Mouse (Mus musculus): Measurements from ENCODE around the gene Znrf1. TPM values are rescaled to one million over a fixed set of nuclear protein-coding genes. Genes with fewer than 3 reads are reported as not detected.
"Not testable (repeated sequence)": the region's sequence is repeated elsewhere in the genome, so short reads cannot be mapped to it uniquely, and the experiment has no call there.

Znrf1 gene
- polyA plus RNA-seq, 1 experiment from 2014 or later, result 64.1 TPM

- Histone ChIP-seq H3K9ac (ENCODE audit: low read length) (peak overlapping the region; percentile 81), H3K27me3 (ENCODE audit: control insufficient read depth, insufficient read depth, low read length) (no peaks in the 10 kb centered on the region), H3K9me3 (ENCODE audit: control insufficient read depth, low read length) (no peaks in the 10 kb centered on the region), H3K4me3 (ENCODE audit: low read depth, low read length) (no peak overlapping the region), H3K27ac (ENCODE audit: low read depth, low read length) (no peak overlapping the region), H3K4me1 (replicated peaks; ENCODE audit: control insufficient read depth, insufficient read depth, low read length) (no peaks in the 10 kb centered on the region), H3K4me2 (ENCODE audit: low read depth, low read length, severe bottlenecking) (peak overlapping the region; percentile 47; the same call in 1 of the 2 replicates), H3K36me3 (ENCODE audit: control insufficient read depth, insufficient read depth, low read length) (no peaks in the 10 kb centered on the region)
- WGBS, result 62% methylated on average over 5 of the region's 5 CpGs
- ATAC-seq (replicated peaks; ENCODE audit: low FRiP score), result no peak
- DNase-seq (ENCODE audit: low spot score), result no peak
Observed at GRCm38 (mm10) chr8:111642496-111642895, 106.6 kb downstream of the Znrf1 start.

DNA sequence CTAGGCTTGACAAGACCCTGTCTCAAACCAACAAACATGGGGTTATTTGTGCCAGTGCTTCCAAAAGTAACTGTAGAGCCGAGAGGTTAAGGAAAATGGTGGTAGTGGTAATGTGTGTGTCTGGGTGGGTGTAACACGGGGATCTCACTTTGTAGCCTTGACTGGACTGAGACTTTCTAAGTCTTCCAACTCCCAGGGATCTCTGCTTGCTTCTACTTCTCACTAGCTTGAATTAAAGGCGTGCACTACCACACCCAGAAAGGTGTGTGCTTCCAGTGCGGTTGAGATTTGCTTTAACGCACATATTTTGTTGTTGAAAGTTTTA is 107.0 kb downstream of the Znrf1 start:
- no peaks in the 10 kb centered on the region for H3K27me3 ChIP-seq (ENCODE audit: control insufficient read depth, insufficient read depth, low read length)
- H3K36me3 ChIP-seq (ENCODE audit: control insufficient read depth, insufficient read depth, low read length), result no peaks in the 10 kb centered on the region
- peak overlapping the region; percentile 65 for H3K4me3 ChIP-seq (ENCODE audit: low read depth, low read length)
- no peak for DNase-seq (ENCODE audit: low spot score)
- H3K4me2 ChIP-seq (ENCODE audit: low read depth, low read length, severe bottlenecking), result peak overlapping the region; percentile 47
- no peaks in the 10 kb centered on the region for H3K9me3 ChIP-seq (ENCODE audit: control insufficient read depth, low read length)
- H3K9ac ChIP-seq (ENCODE audit: low read length), result peak overlapping the region; percentile 81
- WGBS, result 19% methylated on average over 5 of the region's 5 CpGs
- H3K4me1 ChIP-seq (replicated peaks; ENCODE audit: control insufficient read depth, insufficient read depth, low read length), result no peaks in the 10 kb centered on the region
- no peak overlapping the region for H3K27ac ChIP-seq (ENCODE audit: low read depth, low read length)
- peak; percentile 49 for ATAC-seq (replicated peaks; ENCODE audit: low FRiP score)

- DNase-seq (ENCODE audit: low spot score) (peak; percentile 94), ATAC-seq (replicated peaks; ENCODE audit: low FRiP score) (peak; percentile 97)
- Histone ChIP-seq H3K36me3 (ENCODE audit: control insufficient read depth, insufficient read depth, low read length) (no peaks in the 10 kb centered on the region), H3K27me3 (ENCODE audit: control insufficient read depth, insufficient read depth, low read length) (no peaks in the 10 kb centered on the region), H3K4me3 (ENCODE audit: low read depth, low read length) (peak within 1 kb of the TSS; percentile 65), H3K4me2 (ENCODE audit: low read depth, low read length, severe bottlenecking) (peak within 1 kb of the TSS; percentile 47), H3K27ac (ENCODE audit: low read depth, low read length) (peak within 1 kb of the TSS; percentile 73), H3K9me3 (ENCODE audit: control insufficient read depth, low read length) (no peaks in the 10 kb centered on the region), H3K4me1 (replicated peaks; ENCODE audit: control insufficient read depth, insufficient read depth, low read length) (0 out of 2 replicates have a peak, but pooled peaks cover 1% of the 10 kb centered on the region), H3K9ac (ENCODE audit: low read length) (peak within 1 kb of the TSS; percentile 81)
- WGBS, result under 1% methylated on average over 75 of the region's 75 CpGs
Observed at GRCm38 (mm10) chr8:111643264-111644141, 107.6 kb downstream of the Znrf1 start, which contains the start of gene Zfp1. Gene Zfp1, plus strand, starts transcription at chr8:111643401.

GRCm38 (mm10) chr8:111644286-111645051 is 108.6 kb downstream of the Znrf1 start:
- peak overlapping the region; percentile 47 for H3K4me2 ChIP-seq (ENCODE audit: low read depth, low read length, severe bottlenecking)
- DNase-seq (ENCODE audit: low spot score); ATAC-seq (replicated peaks; ENCODE audit: low FRiP score); H3K9me3 ChIP-seq (ENCODE audit: control insufficient read depth, low read length); H3K36me3 ChIP-seq (ENCODE audit: control insufficient read depth, insufficient read depth, low read length); H3K27ac ChIP-seq (ENCODE audit: low read depth, low read length); H3K27me3 ChIP-seq (ENCODE audit: control insufficient read depth, insufficient read depth, low read length); H3K4me1 ChIP-seq (replicated peaks; ENCODE audit: control insufficient read depth, insufficient read depth, low read length): not testable (repeated sequence)
- peak overlapping the region; percentile 81; the same call in 1 of the 2 replicates for H3K9ac ChIP-seq (ENCODE audit: low read length)
- peak overlapping the region; percentile 65 for H3K4me3 ChIP-seq (ENCODE audit: low read depth, low read length)
- 84% methylated on average over 12 of the region's 12 CpGs for WGBS

- H3K4me3 ChIP-seq (ENCODE audit: low read depth, low read length), result no peak overlapping the region
- H3K4me2 ChIP-seq (ENCODE audit: low read depth, low read length, severe bottlenecking), result no peak overlapping the region
- H3K9me3 ChIP-seq (ENCODE audit: control insufficient read depth, low read length), result no peaks in the 10 kb centered on the region
- H3K27me3 ChIP-seq (ENCODE audit: control insufficient read depth, insufficient read depth, low read length), result no peaks in the 10 kb centered on the region
- H3K27ac ChIP-seq (ENCODE audit: low read depth, low read length), result no peak overlapping the region
- ATAC-seq (replicated peaks; ENCODE audit: low FRiP score) (no peak), DNase-seq (ENCODE audit: low spot score) (no peak)
- H3K4me1 ChIP-seq (replicated peaks; ENCODE audit: control insufficient read depth, insufficient read depth, low read length), result 0 out of 2 replicates have a peak, but pooled peaks cover 2% of the 10 kb centered on the region
- 97% methylated on average over 8 of the region's 8 CpGs for WGBS
- H3K36me3 ChIP-seq (ENCODE audit: control insufficient read depth, insufficient read depth, low read length), result no peaks in the 10 kb centered on the region
- no peak overlapping the region for H3K9ac ChIP-seq (ENCODE audit: low read length)
Observed at GRCm38 (mm10) chr8:111645715-111646114, 109.8 kb downstream of the Znrf1 start.

DNA sequence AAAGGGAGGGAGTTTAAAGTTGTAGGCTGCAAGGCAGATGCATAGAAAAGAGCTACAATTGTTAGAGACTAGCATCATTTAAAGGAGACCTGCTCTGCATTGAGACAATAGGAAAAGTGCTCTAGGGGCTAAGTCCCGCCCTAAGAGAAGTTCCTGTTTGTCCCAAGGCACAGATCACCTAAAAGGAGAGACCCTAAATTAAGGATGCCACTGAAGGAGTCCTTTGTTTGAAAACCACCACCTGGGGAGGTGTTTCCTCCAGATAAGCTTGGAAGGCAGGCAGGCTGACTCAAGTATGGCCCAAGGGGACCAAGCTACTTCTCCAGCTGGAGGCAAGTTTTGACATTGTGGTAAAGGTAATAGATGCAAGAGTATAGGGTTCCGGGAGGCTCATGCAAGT is 112.9 kb downstream of the Znrf1 start:
- WGBS, result 62% methylated on average over 2 of the region's 2 CpGs
- H3K27me3 ChIP-seq (ENCODE audit: control insufficient read depth, insufficient read depth, low read length), result no peaks in the 10 kb centered on the region
- H3K4me2 ChIP-seq (ENCODE audit: low read depth, low read length, severe bottlenecking), result no peak overlapping the region
- 0 out of 2 replicates have a peak, but pooled peaks cover 2% of the 10 kb centered on the region for H3K4me1 ChIP-seq (replicated peaks; ENCODE audit: control insufficient read depth, insufficient read depth, low read length)
- H3K9ac ChIP-seq (ENCODE audit: low read length), result no peak overlapping the region
- no peaks in the 10 kb centered on the region for H3K36me3 ChIP-seq (ENCODE audit: control insufficient read depth, insufficient read depth, low read length)
- ATAC-seq (replicated peaks; ENCODE audit: low FRiP score), result no peak
- DNase-seq (ENCODE audit: low spot score), result no peak
- H3K27ac ChIP-seq (ENCODE audit: low read depth, low read length), result no peak overlapping the region
- H3K9me3 ChIP-seq (ENCODE audit: control insufficient read depth, low read length), result no peaks in the 10 kb centered on the region
- no peak overlapping the region for H3K4me3 ChIP-seq (ENCODE audit: low read depth, low read length)

GRCm38 (mm10) chr8:111650651-111651050 is 114.8 kb downstream of the Znrf1 start:
- H3K4me1 ChIP-seq (replicated peaks; ENCODE audit: control insufficient read depth, insufficient read depth, low read length), result 0 out of 2 replicates have a peak, but pooled peaks cover 2% of the 10 kb centered on the region
- H3K9me3 ChIP-seq (ENCODE audit: control insufficient read depth, low read length), result no peaks in the 10 kb centered on the region
- H3K4me3 ChIP-seq (ENCODE audit: low read depth, low read length), result no peak overlapping the region
- no peak overlapping the region for H3K4me2 ChIP-seq (ENCODE audit: low read depth, low read length, severe bottlenecking)
- no peak overlapping the region for H3K27ac ChIP-seq (ENCODE audit: low read depth, low read length)
- no peak overlapping the region for H3K9ac ChIP-seq (ENCODE audit: low read length)
- H3K27me3 ChIP-seq (ENCODE audit: control insufficient read depth, insufficient read depth, low read length), result no peaks in the 10 kb centered on the region
- H3K36me3 ChIP-seq (ENCODE audit: control insufficient read depth, insufficient read depth, low read length), result no peaks in the 10 kb centered on the region
- DNase-seq (ENCODE audit: low spot score), result no peak
- ATAC-seq (replicated peaks; ENCODE audit: low FRiP score), result no peak
- WGBS, result 81% methylated on average over 3 of the region's 3 CpGs

DNA sequence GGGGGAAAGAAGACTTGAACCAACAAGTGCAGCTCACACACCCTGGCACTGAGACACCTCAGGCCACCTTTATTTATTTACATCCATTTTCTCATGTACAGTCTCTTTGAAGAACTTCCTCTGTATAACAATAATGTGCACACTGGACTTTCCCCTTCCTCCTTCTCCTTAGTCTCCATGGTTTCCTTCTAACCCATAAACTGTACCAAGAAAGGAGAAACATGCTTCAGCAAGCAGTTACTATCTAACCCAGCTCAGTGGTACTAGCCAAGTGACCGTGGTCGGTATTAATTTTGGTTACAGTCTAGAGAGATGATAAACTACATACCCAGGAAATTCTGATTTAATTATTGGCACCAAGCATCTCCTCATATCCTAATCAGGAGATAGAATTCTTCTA is 117.6 kb downstream of the Znrf1 start:
- Histone ChIP-seq H3K36me3 (ENCODE audit: control insufficient read depth, insufficient read depth, low read length) (no peaks in the 10 kb centered on the region), H3K27ac (ENCODE audit: low read depth, low read length) (no peak overlapping the region), H3K27me3 (ENCODE audit: control insufficient read depth, insufficient read depth, low read length) (no peaks in the 10 kb centered on the region), H3K4me1 (replicated peaks; ENCODE audit: control insufficient read depth, insufficient read depth, low read length) (0 out of 2 replicates have a peak, but pooled peaks cover 4% of the 10 kb centered on the region), H3K4me2 (ENCODE audit: low read depth, low read length, severe bottlenecking) (no peak overlapping the region), H3K9me3 (ENCODE audit: control insufficient read depth, low read length) (no peaks in the 10 kb centered on the region), H3K9ac (ENCODE audit: low read length) (no peak overlapping the region), H3K4me3 (ENCODE audit: low read depth, low read length) (no peak overlapping the region)
- no peak for ATAC-seq (replicated peaks; ENCODE audit: low FRiP score)
- WGBS, result 98% methylated on average over 2 of the region's 2 CpGs
- no peak for DNase-seq (ENCODE audit: low spot score)
